Comparison of ENCODE assay signal across 8 mouse cellular contexts in the genomic region with DNA sequence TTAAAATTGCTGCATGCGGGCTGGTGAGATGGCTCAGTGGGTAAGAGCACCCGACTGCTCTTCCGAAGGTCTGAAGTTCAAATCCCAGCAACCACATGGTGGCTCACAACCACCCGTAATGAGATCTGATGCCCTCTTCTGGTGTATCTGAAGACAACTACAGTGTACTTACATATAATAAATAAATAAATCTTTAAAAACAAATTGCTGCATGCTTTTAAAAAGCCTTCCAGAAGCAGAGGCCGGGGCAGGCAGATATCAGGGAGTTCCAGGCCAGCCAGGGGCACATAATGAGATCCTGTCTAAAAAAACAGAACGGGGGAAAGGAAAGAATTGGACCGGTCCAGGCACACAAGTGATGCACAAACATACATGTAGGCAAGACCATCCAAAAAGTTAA. TPM values are rescaled to one million over a fixed set of nuclear protein-coding genes. Genes with fewer than 3 reads are reported as not detected.
A peak's percentile ranks its signal among the peaks of the same experiment; 100 is the strongest.
DNase-seq lines count a peak whose midpoint lies in the region; ATAC-seq and TF ChIP-seq lines count a peak whose summit lies in the region.
"Not testable (repeated sequence)": the region's sequence is repeated elsewhere in the genome, so short reads cannot be mapped to it uniquely, and the experiment has no call there.

No protein-coding gene starts in this region.

- H3K9ac ChIP-seq in ES-Bruce4 (ENCODE audit: low read depth, poor library complexity, severe bottlenecking): peak overlapping the region; percentile 54
- not testable (repeated sequence) for H3K9ac ChIP-seq in hindbrain, embryonic 14.5 days; neural tube, embryonic 13.5 days
- peak overlapping the region; percentile 58; the same call in 1 of the 2 replicates for H3K9ac ChIP-seq in kidney, postnatal 0 days (ENCODE audit: low read depth, low read length)
- H3K9ac ChIP-seq in liver, embryonic 13.5 days: peak overlapping the region; percentile 48; the same call in 1 of the 2 replicates

- 0 out of 2 replicates have a peak overlapping the region, but pooled peaks have one; percentile 40 for H3K4me3 ChIP-seq in ES-Bruce4 (ENCODE audit: low read depth, low read length)
- peak overlapping the region; percentile 23; the same call in 1 of the 2 replicates for H3K4me3 ChIP-seq in embryonic fibroblast, embryonic 13.5 days (ENCODE audit: insufficient read depth, low read length)
- H3K4me3 ChIP-seq in heart, embryonic 10.5 days: peak overlapping the region; percentile 71
- H3K4me3 ChIP-seq in hindbrain, embryonic 14.5 days (replicated peaks; ENCODE audit: low read length): peak overlapping the region; percentile 32; the same call in 1 of the 2 replicates
- H3K4me3 ChIP-seq in kidney, postnatal 0 days (replicated peaks; ENCODE audit: low read depth, low read length): peak overlapping the region; percentile 47
- H3K4me3 ChIP-seq in liver, embryonic 13.5 days (replicated peaks): peak overlapping the region; percentile 74
- peak overlapping the region; percentile 93 for H3K4me3 ChIP-seq in megakaryocyte, embryonic 14.5 days (replicated peaks)
- peak overlapping the region; percentile 39 for H3K4me3 ChIP-seq in neural tube, embryonic 13.5 days

- H3K4me1 ChIP-seq in ES-Bruce4 (ENCODE audit: control insufficient read depth, insufficient read depth, low read length); embryonic fibroblast, embryonic 13.5 days (ENCODE audit: control insufficient read depth, insufficient read depth, low read length): not testable (repeated sequence)
- peaks cover 22% of the 10 kb centered on the region for H3K4me1 ChIP-seq in heart, embryonic 10.5 days
- peaks cover 12% of the 10 kb centered on the region for H3K4me1 ChIP-seq in hindbrain, embryonic 14.5 days (replicated peaks; ENCODE audit: control insufficient read depth, insufficient read depth, low read length)
- peaks cover 15% of the 10 kb centered on the region; the same call in 1 of the 2 replicates for H3K4me1 ChIP-seq in kidney, postnatal 0 days (replicated peaks; ENCODE audit: insufficient read depth, low read length)
- H3K4me1 ChIP-seq in liver, embryonic 13.5 days (replicated peaks): peaks cover 75% of the 10 kb centered on the region
- peaks cover 38% of the 10 kb centered on the region for H3K4me1 ChIP-seq in megakaryocyte, embryonic 14.5 days
- H3K4me1 ChIP-seq in neural tube, embryonic 13.5 days (replicated peaks): peaks cover 25% of the 10 kb centered on the region

- ATAC-seq in hindbrain, embryonic 14.5 days (ENCODE audit: low FRiP score); kidney, postnatal 0 days (replicated peaks; ENCODE audit: low FRiP score, low read depth); neural tube, embryonic 13.5 days (ENCODE audit: low read depth): not testable (repeated sequence)
- ATAC-seq in liver, embryonic 13.5 days (ENCODE audit: low read depth): 0 out of 2 replicates have a peak, but pooled peaks have one; percentile 6

- H3K9me3 ChIP-seq in ES-Bruce4 (replicated peaks; ENCODE audit: control insufficient read depth, insufficient read depth, low read length, poor library complexity, severe bottlenecking); heart, embryonic 10.5 days; hindbrain, embryonic 14.5 days (ENCODE audit: control insufficient read depth, low read length); kidney, postnatal 0 days (replicated peaks; ENCODE audit: low read length); liver, embryonic 13.5 days (replicated peaks); megakaryocyte, embryonic 14.5 days; neural tube, embryonic 13.5 days: not testable (repeated sequence)

- peak overlapping the region; percentile 58 for H3K27ac ChIP-seq in ES-Bruce4 (ENCODE audit: insufficient read depth, low read length)
- not testable (repeated sequence) for H3K27ac ChIP-seq in embryonic fibroblast, embryonic 13.5 days (ENCODE audit: insufficient read depth, low read length); heart, embryonic 10.5 days; hindbrain, embryonic 14.5 days; kidney, postnatal 0 days; neural tube, embryonic 13.5 days (replicated peaks)
- peak overlapping the region; percentile 84 for H3K27ac ChIP-seq in liver, embryonic 13.5 days

- not testable (repeated sequence) for H3K27me3 ChIP-seq in ES-Bruce4 (ENCODE audit: control insufficient read depth, insufficient read depth, low read length, poor library complexity, severe bottlenecking); kidney, postnatal 0 days (ENCODE audit: insufficient read depth, low read length)
- H3K27me3 ChIP-seq in heart, embryonic 10.5 days (ENCODE audit: insufficient read depth, poor library complexity, severe bottlenecking): peaks cover 55% of the 10 kb centered on the region
- peaks cover 24% of the 10 kb centered on the region for H3K27me3 ChIP-seq in hindbrain, embryonic 14.5 days (ENCODE audit: control insufficient read depth, insufficient read depth, low read length)
- peaks cover 28% of the 10 kb centered on the region for H3K27me3 ChIP-seq in liver, embryonic 13.5 days
- H3K27me3 ChIP-seq in megakaryocyte, embryonic 14.5 days (replicated peaks): peaks cover 16% of the 10 kb centered on the region
- peaks cover 52% of the 10 kb centered on the region for H3K27me3 ChIP-seq in neural tube, embryonic 13.5 days

- H3K36me3 ChIP-seq in ES-Bruce4 (ENCODE audit: control insufficient read depth, insufficient read depth, low read length, poor library complexity, severe bottlenecking); heart, embryonic 10.5 days; kidney, postnatal 0 days (ENCODE audit: insufficient read depth, low read length); megakaryocyte, embryonic 14.5 days (replicated peaks; ENCODE audit: low read length): not testable (repeated sequence)
- H3K36me3 ChIP-seq in hindbrain, embryonic 14.5 days (replicated peaks; ENCODE audit: control insufficient read depth, insufficient read depth): peaks cover 30% of the 10 kb centered on the region
- H3K36me3 ChIP-seq in liver, embryonic 13.5 days: peaks cover 55% of the 10 kb centered on the region
- H3K36me3 ChIP-seq in neural tube, embryonic 13.5 days: peaks cover 33% of the 10 kb centered on the region

- TF ChIP-seq CTCF in ES-Bruce4 (IDR thresholded peaks at IDR 0.05; ENCODE audit: low read depth, low read length); embryonic fibroblast, embryonic 13.5 days (IDR thresholded peaks at IDR 0.05; ENCODE audit: borderline replicate concordance, insufficient read depth, low read length): not testable (repeated sequence)
- TF ChIP-seq CTCF in kidney, postnatal 0 days (IDR thresholded peaks at IDR 0.05; ENCODE audit: low read depth): peak; percentile 27; the same call in 1 of the 2 replicates

- WGBS in heart, embryonic 10.5 days: 26% methylated on average over 7 of the region's 7 CpGs
- 28% methylated on average over 7 of the region's 7 CpGs for WGBS in hindbrain, embryonic 14.5 days
- 27% methylated on average over 7 of the region's 7 CpGs for WGBS in kidney, postnatal 0 days
- WGBS in liver, embryonic 13.5 days (ENCODE audit: insufficient replicate concordance): 13% methylated on average over 7 of the region's 7 CpGs
- WGBS in neural tube, embryonic 13.5 days: 26% methylated on average over 7 of the region's 7 CpGs

- not testable (repeated sequence) for DNase-seq in heart, embryonic 10.5 days (ENCODE audit: low spot score); hindbrain, embryonic 14.5 days (ENCODE audit: low spot score); kidney, postnatal 0 days (ENCODE audit: low spot score); liver, embryonic 13.5 days

- TF ChIP-seq EP300 in ES-Bruce4 (IDR thresholded peaks at IDR 0.05; ENCODE audit: insufficient read depth, low read depth, low read length): not testable (repeated sequence)

- H3K4me2 ChIP-seq in hindbrain, embryonic 14.5 days (replicated peaks): peak overlapping the region; percentile 58
- peak overlapping the region; percentile 90 for H3K4me2 ChIP-seq in kidney, postnatal 0 days (ENCODE audit: low read length)
- peak overlapping the region; percentile 94 for H3K4me2 ChIP-seq in liver, embryonic 13.5 days
- H3K4me2 ChIP-seq in neural tube, embryonic 13.5 days: peak overlapping the region; percentile 55

- not testable (repeated sequence) for TF ChIP-seq POLR2A in ES-Bruce4 (IDR thresholded peaks at IDR 0.05; ENCODE audit: insufficient read depth, low read length); embryonic fibroblast, embryonic 13.5 days (IDR thresholded peaks at IDR 0.05; ENCODE audit: low read depth, low read length)

RNA-seq across cellular contexts. Expression of a gene that starts 0.4 kb away (rescaled TPM):
- polyA plus RNA-seq in ES-Bruce4 (2011; ENCODE audit: insufficient read depth, insufficient read length, low read depth, missing spikeins): 27.5 and 30.9 TPM in 2 replicates
- 17.2 and 19.7 TPM in 2 replicates for polyA plus RNA-seq in embryonic fibroblast, embryonic 13.5 days (2011; ENCODE audit: insufficient read length, low read depth, missing spikeins)
- polyA plus RNA-seq in heart, embryonic 10.5 days (2016; fragmentation: Nextera tagmentation; extraction: Ambion mirVana): 3.2 and 3.8 TPM in 2 replicates
- polyA plus RNA-seq in hindbrain, embryonic 14.5 days (2014; fragmentation: Nextera tagmentation; extraction: Ambion mirVana): 3.3 and 6.0 TPM in 2 replicates
- polyA plus RNA-seq in kidney, postnatal 0 days (2015; fragmentation: Nextera tagmentation; extraction: Ambion mirVana): 12.3 and 13.2 TPM in 2 replicates
- 9.3 and 10.4 TPM in 2 replicates for polyA plus RNA-seq in liver, embryonic 13.5 days (2015; fragmentation: Nextera tagmentation; extraction: Ambion mirVana)
- 3.5 and 13.5 TPM in 2 replicates for polyA plus RNA-seq in megakaryocyte, embryonic 14.5 days (2012; ENCODE audit: insufficient read depth, low replicate concordance)
- polyA plus RNA-seq in neural tube, embryonic 13.5 days (2015; fragmentation: Nextera tagmentation; extraction: Ambion mirVana): 4.5 and 8.8 TPM in 2 replicates

RNA-seq across cellular contexts. Expression of a gene that starts 6.3 kb away (rescaled TPM):
- polyA plus RNA-seq in ES-Bruce4 (2011; ENCODE audit: insufficient read depth, insufficient read length, low read depth, missing spikeins): not detected in 2 replicates
- not detected in 2 replicates for polyA plus RNA-seq in embryonic fibroblast, embryonic 13.5 days (2011; ENCODE audit: insufficient read length, low read depth, missing spikeins)
- polyA plus RNA-seq in heart, embryonic 10.5 days (2016; fragmentation: Nextera tagmentation; extraction: Ambion mirVana): 54.2 and 54.3 TPM in 2 replicates
- 0.70 and 0.91 TPM in 2 replicates for polyA plus RNA-seq in hindbrain, embryonic 14.5 days (2014; fragmentation: Nextera tagmentation; extraction: Ambion mirVana)
- polyA plus RNA-seq in kidney, postnatal 0 days (2015; fragmentation: Nextera tagmentation; extraction: Ambion mirVana): 1.1 and 1.8 TPM in 2 replicates
- polyA plus RNA-seq in liver, embryonic 13.5 days (2015; fragmentation: Nextera tagmentation; extraction: Ambion mirVana): 469 and 494 TPM in 2 replicates
- polyA plus RNA-seq in megakaryocyte, embryonic 14.5 days (2012; ENCODE audit: insufficient read depth, low replicate concordance): 7.9 and 11.9 TPM in 2 replicates
- 0.90 and 0.91 TPM in 2 replicates for polyA plus RNA-seq in neural tube, embryonic 13.5 days (2015; fragmentation: Nextera tagmentation; extraction: Ambion mirVana)

RNA-seq across cellular contexts. Expression of a gene that starts 14.3 kb away (rescaled TPM):
- polyA plus RNA-seq in ES-Bruce4 (2011; ENCODE audit: insufficient read depth, insufficient read length, low read depth, missing spikeins): 72.5 and 78.5 TPM in 2 replicates
- 18.6 and 23.5 TPM in 2 replicates for polyA plus RNA-seq in embryonic fibroblast, embryonic 13.5 days (2011; ENCODE audit: insufficient read length, low read depth, missing spikeins)
- polyA plus RNA-seq in heart, embryonic 10.5 days (2016; fragmentation: Nextera tagmentation; extraction: Ambion mirVana): 43.8 and 45.3 TPM in 2 replicates
- polyA plus RNA-seq in hindbrain, embryonic 14.5 days (2014; fragmentation: Nextera tagmentation; extraction: Ambion mirVana): 25.6 and 29.8 TPM in 2 replicates
- polyA plus RNA-seq in kidney, postnatal 0 days (2015; fragmentation: Nextera tagmentation; extraction: Ambion mirVana): 59.2 and 67.6 TPM in 2 replicates
- polyA plus RNA-seq in liver, embryonic 13.5 days (2015; fragmentation: Nextera tagmentation; extraction: Ambion mirVana): 44.7 and 48.6 TPM in 2 replicates
- polyA plus RNA-seq in megakaryocyte, embryonic 14.5 days (2012; ENCODE audit: insufficient read depth, low replicate concordance): 13.9 and 24.1 TPM in 2 replicates
- polyA plus RNA-seq in neural tube, embryonic 13.5 days (2015; fragmentation: Nextera tagmentation; extraction: Ambion mirVana): 37.2 and 37.3 TPM in 2 replicates

RNA-seq across cellular contexts. Expression of a gene that starts 29.2 kb away (rescaled TPM):
- polyA plus RNA-seq in ES-Bruce4 (2011; ENCODE audit: insufficient read depth, insufficient read length, low read depth, missing spikeins): 0.73 and 1.5 TPM in 2 replicates
- not detected in 2 replicates for polyA plus RNA-seq in embryonic fibroblast, embryonic 13.5 days (2011; ENCODE audit: insufficient read length, low read depth, missing spikeins)
- polyA plus RNA-seq in heart, embryonic 10.5 days (2016; fragmentation: Nextera tagmentation; extraction: Ambion mirVana): 0.09 and 0.16 TPM in 2 replicates
- polyA plus RNA-seq in hindbrain, embryonic 14.5 days (2014; fragmentation: Nextera tagmentation; extraction: Ambion mirVana): 69.7 and 76.5 TPM in 2 replicates
- 0.04 and 0.08 TPM in 2 replicates for polyA plus RNA-seq in kidney, postnatal 0 days (2015; fragmentation: Nextera tagmentation; extraction: Ambion mirVana)
- polyA plus RNA-seq in liver, embryonic 13.5 days (2015; fragmentation: Nextera tagmentation; extraction: Ambion mirVana): 0.12 and 0.13 TPM in 2 replicates
- 0.20 TPM in 1 of 2 replicates, not detected in the other for polyA plus RNA-seq in megakaryocyte, embryonic 14.5 days (2012; ENCODE audit: insufficient read depth, low replicate concordance)
- polyA plus RNA-seq in neural tube, embryonic 13.5 days (2015; fragmentation: Nextera tagmentation; extraction: Ambion mirVana): 62.7 and 70.3 TPM in 2 replicates

RNA-seq across cellular contexts. Expression of a gene that starts 36.1 kb away (rescaled TPM):
- polyA plus RNA-seq in ES-Bruce4 (2011; ENCODE audit: insufficient read depth, insufficient read length, low read depth, missing spikeins): 93.8 and 97.1 TPM in 2 replicates
- polyA plus RNA-seq in embryonic fibroblast, embryonic 13.5 days (2011; ENCODE audit: insufficient read length, low read depth, missing spikeins): 8.7 and 18.9 TPM in 2 replicates
- 51.7 and 64.6 TPM in 2 replicates for polyA plus RNA-seq in heart, embryonic 10.5 days (2016; fragmentation: Nextera tagmentation; extraction: Ambion mirVana)
- polyA plus RNA-seq in hindbrain, embryonic 14.5 days (2014; fragmentation: Nextera tagmentation; extraction: Ambion mirVana): 27.7 and 32.5 TPM in 2 replicates
- polyA plus RNA-seq in kidney, postnatal 0 days (2015; fragmentation: Nextera tagmentation; extraction: Ambion mirVana): 43.0 and 45.7 TPM in 2 replicates
- polyA plus RNA-seq in liver, embryonic 13.5 days (2015; fragmentation: Nextera tagmentation; extraction: Ambion mirVana): 84.1 and 90.4 TPM in 2 replicates
- 24.3 and 63.0 TPM in 2 replicates for polyA plus RNA-seq in megakaryocyte, embryonic 14.5 days (2012; ENCODE audit: insufficient read depth, low replicate concordance)
- polyA plus RNA-seq in neural tube, embryonic 13.5 days (2015; fragmentation: Nextera tagmentation; extraction: Ambion mirVana): 16.4 and 16.6 TPM in 2 replicates

Comparison
In these comparisons a context has a peak if more than half of its experiments do, and no peak if none do; other contexts are left out.
1. H3K4me3 ChIP-seq: peak in every context shown above with its lines; median percentile 93 in megakaryocyte, embryonic 14.5 days; 74 in liver, embryonic 13.5 days; 71 in heart, embryonic 10.5 days; 47 in kidney, postnatal 0 days; 40 in ES-Bruce4; 39 in neural tube, embryonic 13.5 days; 32 in hindbrain, embryonic 14.5 days; 23 in embryonic fibroblast, embryonic 13.5 days.